Mouse (Mus musculus) spleen, postnatal 10 days (tissue): ENCODE measurements around the gene Pik3ip1.

Experiments used
- DNase-seq, 2 experiments: peaks; one replicate each; pipeline ENCODE4 v3.0.0; 2021 to 2022; ENCODE audit warnings: low spot score in 2 of 2

Pik3ip1 gene

DNA sequence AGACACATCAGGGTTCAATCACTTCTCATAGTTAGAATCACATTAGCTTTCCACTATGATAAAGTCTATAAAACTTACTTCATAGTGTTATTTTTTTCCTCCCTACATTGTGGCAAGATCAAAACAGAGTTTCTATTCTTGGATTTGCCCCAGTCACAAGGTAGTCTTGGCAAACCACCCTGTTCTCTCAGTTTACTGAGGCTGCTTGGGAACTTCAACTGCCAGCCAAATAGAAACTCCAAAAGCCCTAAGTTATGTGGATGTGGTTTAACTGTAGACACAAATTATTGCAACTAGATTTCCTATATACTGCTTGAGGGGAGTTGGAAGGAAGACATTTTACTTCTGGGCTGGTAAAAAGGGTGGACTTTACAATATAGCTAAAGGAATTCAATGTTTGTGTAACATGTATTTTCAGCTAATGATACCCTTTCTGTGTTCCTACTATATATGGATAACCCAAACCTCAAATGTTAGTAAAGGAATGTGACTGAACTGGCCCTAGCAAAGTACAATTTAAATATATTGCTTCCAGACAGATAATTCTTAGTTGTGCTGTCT is at the start of gene Pik3ip1:
Gene Pik3ip1 (plus strand): TSS at position 511 of the 561 bp plus-strand sequence.
- no peak for DNase-seq

DNA sequence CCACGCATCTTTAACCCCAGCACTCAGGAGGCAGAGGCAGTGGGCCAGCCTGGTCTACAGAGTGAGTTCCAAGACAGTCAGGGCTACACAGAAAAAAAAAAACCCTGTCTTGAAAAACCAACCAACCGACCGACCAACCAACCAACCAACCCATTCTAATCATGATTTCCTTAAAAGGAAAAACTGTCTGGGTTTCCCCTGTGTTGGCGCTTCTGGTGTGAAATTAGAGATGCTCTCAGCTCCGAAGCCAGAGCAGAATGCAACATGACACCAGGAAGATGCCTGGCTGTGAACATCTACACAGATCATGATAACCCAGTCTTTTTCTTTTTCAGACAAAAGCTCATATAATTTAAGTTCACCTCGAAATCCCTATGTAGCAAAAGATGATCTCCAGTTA is 47.3 kb upstream of the Pik3ip1 start:
- DNase-seq: no peak

DNA sequence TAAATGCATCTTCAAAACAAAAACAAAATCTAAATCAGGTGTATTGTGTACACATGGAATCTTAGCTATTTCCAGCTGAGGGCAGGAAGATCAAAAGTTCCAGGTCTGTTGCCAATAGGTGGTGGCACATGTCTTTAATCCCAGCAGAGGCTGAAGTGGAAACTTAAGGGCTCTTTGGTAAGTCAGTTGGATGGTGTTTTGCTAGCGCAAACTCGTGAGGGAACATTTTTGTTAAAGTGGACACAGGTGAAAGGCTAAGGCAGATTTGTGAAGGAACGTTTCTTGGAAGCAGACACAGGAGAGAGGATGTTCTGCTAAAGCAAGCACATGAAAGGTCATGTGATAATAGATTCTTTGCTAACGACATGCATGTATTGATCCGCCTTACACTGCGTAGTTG is 46.6 kb upstream of the Pik3ip1 start:
- DNase-seq: no peak

DNA sequence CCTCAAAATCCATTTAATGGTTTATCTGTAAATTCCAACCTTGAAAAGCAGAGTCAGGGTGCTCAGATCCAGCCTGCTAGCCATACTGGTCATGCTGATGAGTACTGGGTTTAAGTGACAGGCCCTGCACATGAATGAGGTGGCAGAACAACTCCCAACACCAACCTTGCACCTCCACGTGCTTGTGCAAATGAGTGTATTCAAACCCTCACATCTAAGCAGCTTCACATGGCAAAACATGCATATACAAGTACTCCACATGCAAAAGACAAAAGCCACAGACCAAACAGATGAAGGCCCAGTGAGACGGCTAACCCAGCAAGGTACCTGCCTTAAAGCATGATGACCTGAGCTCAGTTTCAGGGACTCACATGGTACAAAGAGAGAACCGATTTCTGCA is 44.3 kb upstream of the Pik3ip1 start:
- no peak for DNase-seq

DNA sequence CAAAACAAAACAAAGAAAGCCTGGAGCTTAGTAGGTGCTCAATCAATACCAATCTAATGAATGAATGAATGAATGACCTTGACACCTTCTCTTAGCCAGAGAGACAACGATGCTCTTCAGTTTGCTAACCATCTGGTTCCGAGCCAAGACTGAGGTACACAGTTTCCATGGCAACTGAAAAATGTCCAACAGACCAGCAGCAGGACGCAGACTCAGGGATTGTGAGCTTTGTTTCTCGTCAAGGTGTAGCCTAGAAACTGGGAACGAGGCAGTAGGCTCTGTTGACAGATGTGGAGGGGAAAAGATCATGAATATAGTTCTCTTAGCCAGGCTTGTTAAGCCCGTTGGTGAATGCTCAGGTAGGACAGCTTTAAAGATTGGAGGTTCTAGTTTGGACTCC is 43.1 kb upstream of the Pik3ip1 start:
- DNase-seq: no peak

DNA sequence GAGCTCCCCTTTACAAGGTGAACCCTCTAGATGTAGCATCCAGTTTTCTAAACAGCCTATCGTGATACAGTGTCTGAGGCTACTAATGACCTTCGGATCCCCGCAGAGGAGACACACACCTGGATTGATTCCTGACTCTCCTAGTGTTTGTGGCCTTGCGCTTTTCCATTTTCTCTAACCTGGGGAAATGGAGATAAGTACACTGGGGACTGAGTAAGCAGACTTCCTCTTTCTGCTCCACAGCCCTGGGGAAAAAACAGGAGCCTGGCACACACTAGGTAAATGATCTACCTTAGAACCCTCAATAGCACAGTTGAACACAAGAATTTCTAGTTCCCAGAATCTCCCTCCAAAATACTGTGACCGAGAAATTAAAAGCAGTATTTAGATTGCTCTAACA is 42.3 kb upstream of the Pik3ip1 start:
- DNase-seq: no peak

DNA sequence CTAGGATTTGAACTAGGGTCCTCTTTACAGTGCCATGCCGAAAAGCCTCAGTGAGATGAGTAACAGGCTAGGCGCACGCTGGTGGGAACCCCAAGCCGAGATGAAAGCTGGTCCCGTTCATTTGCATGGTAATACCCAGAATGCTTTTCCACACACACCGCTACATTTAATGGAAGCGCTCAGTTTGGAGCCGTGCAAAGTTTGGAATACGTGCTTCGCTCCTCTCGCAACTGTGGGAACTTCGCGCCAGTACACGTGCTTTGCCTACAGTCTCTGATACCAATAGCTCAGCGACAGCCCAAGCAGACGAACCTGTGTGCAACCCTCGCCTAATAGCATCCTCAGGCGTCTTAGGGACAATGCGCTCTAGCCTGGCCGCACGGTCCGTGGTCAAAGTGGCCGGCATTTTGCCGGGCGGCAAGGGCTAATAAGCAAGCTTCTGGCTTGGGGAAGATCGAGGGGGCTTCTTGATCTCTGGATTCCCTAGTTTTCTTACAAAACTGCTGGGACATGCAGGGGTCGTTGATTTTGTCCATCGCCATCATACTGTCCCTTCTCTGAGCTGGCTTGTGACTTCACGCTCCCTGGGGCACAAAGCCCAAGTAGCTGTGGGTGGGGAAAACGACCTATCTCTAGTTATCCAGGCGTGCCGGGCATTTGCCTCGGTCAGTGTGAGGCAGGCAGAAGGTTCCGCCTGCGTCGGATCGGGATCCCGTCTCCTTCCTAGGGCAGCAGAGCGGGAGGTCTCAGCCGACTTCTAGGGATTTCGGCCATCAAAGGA is 41.5 kb upstream of the Pik3ip1 start, which contains the start of gene Patz1:
Gene Patz1 (plus strand): TSS at position 354 of the 781 bp plus-strand sequence.
- DNase-seq: peak; percentile 59 to 66

DNA sequence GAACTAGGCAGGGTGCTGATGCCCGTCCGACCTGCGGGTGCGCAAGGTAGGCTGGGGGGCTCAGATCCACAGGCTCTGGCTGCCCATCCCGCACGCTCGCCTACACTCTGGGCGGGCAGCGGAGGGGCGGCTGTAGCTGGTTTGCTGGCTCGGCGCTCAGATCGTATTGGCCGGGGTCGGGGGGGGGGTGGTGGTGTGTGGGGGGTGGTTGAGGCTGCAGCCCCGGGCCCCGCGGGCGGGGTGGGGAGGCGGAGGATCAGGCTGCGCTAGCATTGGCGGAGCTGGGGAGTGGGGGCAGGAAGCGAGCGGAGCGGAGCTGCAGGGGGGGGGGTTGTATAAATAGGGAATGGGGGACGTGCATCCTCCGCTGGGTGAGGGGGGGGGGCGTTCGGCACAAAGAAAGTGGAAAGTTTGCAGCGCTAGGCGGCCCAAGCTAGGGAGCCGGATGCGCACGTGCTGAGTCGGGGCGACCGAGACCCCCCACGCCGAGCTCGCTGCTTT is 40.8 kb upstream of the Pik3ip1 start:
- peak in 1 of 2 experiments; percentile 72 for DNase-seq

DNA sequence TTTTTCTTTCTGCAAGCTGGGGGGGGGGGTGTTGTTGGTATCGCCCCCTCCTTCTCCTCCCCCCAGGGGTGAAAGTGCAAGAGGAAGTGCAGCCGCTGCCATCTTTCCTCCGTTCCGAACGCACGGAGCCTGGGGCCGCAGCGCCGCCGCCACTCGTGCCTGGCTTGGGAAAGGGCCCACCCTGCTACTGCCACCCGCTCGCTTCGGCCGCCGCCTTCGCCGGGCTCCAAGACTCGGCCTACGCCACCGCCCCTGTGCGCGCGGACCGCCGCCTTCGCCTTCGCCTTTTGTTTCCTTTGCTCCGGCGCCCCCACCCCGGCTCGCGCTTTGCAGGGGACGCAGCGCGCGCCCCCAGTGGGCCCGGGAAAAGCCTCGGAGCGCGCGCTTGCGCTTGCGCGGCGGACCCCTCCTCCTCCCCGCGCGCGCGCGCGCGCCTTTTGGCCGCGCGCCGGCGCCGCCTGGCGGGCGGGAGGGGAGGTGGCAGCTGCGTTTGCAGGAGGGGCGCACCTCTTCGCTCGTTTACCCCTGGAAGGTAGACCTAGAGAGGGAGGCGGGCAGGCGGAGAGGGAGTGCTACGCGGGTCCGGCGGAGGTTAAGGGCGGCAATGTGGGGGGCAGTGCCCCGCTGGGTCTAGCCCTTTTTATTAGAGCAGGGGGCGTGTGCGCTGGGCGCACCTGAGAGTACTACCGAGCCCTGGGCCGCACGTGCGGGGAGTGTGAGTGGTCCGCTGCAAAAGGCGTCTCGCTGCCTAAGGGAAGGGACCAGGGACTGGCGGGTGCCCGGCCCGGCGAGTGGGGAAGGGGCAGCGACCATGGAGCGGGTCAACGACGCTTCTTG is 40.2 kb upstream of the Pik3ip1 start:
- peak; percentile 81 to 82 for DNase-seq

DNA sequence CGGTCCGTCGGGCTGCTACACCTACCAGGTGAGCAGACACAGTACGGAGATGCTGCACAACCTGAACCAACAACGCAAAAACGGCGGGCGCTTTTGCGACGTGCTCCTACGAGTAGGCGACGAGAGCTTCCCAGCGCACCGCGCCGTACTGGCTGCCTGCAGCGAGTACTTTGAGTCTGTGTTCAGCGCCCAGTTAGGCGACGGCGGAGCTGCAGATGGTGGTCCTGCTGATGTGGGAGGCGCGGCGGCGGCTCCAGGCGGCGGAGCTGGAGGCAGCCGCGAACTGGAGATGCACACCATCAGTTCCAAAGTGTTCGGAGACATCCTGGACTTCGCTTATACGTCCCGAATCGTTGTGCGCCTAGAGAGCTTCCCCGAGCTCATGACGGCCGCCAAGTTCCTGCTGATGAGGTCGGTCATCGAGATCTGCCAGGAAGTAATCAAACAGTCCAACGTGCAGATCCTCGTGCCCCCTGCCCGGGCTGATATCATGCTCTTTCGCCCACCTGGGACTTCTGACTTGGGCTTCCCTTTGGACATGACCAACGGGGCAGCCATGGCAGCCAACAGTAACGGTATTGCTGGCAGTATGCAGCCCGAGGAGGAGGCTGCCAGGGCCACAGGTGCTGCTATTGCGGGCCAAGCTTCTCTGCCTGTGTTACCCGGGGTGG is 39.4 kb upstream of the Pik3ip1 start:
- peak; percentile 70 to 72 for DNase-seq

DNA sequence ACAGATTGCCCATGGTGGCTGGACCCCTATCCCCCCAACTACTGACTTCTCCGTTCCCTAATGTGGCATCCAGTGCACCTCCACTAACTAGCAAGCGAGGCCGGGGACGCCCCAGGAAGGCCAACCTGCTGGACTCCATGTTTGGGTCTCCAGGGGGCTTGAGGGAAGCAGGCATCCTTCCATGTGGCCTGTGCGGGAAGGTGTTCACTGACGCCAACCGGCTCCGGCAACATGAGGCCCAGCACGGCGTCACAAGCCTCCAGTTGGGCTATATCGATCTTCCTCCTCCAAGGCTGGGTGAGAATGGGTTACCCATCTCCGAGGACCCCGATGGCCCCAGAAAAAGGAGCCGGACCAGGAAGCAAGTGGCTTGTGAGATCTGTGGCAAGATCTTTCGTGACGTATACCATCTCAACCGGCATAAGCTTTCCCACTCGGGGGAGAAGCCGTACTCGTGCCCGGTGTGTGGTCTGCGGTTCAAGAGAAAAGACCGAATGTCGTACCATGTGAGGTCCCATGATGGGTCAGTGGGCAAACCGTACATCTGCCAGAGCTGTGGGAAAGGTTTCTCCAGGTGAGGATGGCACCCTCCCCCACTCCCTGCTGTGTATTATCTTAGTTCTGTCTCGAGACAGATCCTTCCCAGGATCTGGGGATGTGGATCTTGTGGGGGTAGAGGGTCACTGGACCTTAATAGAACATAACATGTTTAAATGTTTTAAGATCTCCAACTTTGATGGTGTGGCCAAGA is 38.7 kb upstream of the Pik3ip1 start:
- peak; percentile 52 to 68 for DNase-seq

DNA sequence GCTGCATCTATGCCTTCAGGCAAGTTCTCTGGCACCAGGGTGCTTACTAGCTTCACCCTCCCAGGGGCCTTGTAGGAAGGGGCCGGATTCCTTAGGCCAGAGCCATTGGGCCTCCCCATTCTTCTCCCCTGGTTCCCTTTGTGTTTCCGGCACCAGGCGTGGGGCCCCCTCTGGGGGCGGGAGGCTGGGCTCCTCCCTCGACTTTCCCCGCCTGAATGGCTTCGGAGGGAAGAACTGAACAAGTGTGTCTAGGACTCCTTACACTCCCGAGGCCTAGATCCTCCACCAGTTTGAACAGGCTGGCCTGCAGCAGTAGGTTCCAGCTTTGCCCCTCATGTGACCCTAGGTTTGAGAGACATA is 38.2 kb upstream of the Pik3ip1 start:
- DNase-seq: peak; percentile 59 to 64

DNA sequence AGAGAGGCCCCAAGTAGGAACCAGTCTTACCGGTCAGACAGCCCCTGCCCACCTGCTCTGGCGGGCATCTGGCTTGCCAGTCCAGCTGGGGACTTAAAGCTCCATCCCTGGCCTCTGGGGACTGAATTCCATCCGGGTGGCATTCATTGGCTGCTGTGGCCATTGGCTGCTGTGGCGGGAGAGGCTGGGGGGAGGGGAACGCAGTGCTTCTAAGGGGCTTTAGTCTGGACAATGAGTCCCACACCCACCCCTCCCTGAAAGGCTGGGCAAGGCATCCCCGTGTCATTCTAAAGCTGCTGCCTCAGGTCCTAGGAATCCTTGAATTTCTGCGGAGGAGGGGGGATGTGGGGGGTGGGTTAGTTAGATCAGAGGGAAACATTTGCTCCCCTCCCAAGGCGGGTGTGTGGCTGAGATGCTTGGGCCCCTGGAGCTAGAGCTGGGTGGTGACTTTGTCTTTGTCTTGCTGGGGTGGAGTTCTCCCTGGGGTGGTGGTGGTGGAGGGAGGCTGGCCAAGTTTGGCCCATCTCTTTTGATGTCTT is 37.4 kb upstream of the Pik3ip1 start:
- no peak for DNase-seq

DNA sequence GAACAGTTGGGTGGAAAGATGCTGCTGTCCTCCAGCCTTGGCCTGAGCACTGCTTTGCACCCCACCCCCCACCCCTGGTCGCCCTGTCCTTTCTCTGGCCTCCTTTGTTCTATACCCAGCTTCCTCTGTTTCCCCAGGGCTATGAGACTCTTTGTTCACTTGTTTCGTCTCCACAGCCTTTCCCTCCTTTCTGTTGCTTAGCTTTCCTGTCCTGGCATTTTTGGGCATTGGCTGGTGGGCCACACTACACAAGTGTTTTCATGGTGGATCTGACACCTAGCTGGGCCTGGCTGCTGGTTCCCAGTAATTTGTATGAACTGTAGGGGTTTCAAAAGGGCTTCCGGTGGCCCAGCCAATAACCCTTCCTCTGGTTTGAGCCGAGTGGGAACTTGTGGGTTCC is 36.8 kb upstream of the Pik3ip1 start:
- DNase-seq: no peak

DNA sequence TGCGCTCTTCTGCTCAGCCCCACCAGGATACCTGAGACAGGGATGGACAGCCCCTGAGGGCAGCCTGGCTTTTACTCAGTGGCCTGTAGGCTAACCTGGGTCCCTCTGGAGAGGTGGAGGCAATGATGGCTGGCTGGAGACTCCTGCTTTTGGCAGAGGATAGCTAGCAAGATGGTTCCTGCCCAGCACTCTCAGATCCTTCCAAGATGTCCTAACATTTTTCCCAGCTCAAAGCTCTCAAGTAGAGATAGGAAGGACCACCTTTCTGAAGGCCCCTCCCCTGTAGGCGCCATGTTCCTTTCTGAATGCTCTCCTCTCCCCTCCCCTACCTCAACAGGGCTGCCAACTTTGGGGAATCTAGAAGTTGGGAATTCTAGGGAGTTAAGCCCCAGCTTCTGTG is 35.6 kb upstream of the Pik3ip1 start:
- DNase-seq: no peak

DNA sequence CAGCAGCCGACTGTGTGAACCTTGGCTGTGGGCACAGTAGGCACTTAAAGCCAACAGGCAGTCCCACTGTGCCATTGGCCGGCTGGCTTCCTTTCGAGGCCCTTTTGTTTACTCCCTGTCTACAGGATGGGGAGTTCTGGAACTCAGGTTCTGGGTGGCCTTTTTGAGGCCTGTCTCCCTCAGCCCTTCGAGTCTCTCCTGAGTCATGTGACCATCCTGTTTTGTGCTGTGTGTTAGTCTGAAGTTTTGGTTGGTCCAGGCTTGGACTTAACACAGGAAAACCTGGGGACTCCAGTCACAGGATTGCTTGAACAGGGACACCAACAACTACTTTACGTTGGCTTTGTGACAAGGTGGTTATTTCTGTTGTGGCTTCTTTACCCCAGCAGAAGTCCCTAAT is 34.1 kb upstream of the Pik3ip1 start:
- no peak for DNase-seq

DNA sequence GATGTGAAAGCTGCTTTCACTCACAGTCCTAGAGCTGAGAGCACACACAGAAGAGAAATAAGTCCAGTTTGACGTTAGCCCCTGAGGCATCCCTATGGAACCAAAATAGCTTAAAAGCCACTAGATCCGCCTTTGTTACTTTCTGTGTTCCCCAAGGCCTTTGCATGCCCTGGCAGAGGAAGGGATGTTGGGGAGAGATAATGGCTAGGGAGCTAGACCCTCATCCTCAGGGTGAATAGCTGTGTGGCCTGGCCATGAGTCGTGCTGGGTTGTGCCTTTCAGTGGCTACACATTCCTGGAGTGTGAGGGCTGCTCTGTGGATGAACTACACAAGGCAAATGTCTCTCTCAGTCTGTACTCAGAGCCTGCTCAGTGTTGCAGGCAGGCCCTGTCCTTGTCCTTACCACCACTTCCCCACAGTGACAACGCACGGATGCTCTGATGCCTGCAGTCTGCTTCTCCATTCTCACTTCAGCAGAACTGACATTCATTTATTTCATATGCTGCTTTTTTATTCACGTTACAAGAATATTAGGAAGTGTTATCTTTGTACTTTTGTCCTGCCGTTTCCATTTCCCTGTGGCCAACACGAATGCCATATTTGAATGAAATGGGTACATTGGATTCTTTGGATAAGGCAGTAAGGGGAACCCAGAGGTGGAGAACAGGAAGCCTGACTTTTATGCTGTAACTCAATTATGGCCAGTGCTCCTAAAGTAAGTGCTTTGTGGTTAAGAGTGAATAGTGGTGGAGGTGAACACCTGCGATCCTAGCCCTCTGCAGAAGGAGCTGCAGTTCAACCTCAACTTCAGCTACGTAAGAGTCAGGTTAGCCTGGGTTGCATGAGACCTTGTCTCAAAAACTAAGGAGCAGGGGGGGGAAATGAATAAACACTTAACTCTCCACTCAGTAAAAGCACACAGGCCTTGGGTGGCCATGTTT is 32.1 kb upstream of the Pik3ip1 start:
- DNase-seq: no peak

DNA sequence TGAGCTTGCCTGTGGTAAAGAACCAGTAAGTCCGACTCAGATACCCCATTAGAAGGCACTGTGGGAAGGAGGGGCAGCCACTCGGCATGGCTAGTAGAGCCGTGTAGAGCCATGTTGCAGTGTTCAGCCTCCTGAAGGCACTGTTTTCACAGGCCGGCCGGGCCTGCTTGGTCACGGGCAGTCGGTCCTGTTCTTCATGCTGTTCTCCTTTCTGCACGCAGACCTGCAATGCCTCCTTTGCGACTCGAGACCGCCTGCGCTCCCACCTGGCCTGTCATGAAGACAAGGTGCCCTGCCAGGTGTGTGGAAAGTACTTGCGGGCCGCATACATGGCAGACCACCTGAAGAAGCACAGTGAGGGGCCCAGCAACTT is 31.4 kb upstream of the Pik3ip1 start:
- no peak for DNase-seq

DNA sequence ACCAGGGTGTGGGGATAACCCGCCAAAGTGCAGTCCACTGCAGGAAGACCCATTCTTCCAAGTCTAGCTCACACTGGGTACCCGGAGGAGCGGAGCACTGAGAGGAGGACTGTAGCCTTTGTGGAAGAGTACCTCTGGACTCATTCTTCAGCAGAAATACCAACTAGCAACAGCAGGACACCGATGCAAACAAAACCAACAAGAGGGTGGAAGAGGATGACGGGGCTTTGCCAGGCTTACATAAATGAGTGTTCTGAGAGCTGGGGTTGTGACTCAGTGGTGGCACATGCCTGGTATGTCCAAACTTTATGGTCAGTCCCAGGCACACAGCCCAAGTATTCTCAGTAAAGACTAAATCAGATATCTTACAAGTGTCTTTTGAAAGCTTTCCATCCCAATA is 29.1 kb upstream of the Pik3ip1 start:
- no peak for DNase-seq

DNA sequence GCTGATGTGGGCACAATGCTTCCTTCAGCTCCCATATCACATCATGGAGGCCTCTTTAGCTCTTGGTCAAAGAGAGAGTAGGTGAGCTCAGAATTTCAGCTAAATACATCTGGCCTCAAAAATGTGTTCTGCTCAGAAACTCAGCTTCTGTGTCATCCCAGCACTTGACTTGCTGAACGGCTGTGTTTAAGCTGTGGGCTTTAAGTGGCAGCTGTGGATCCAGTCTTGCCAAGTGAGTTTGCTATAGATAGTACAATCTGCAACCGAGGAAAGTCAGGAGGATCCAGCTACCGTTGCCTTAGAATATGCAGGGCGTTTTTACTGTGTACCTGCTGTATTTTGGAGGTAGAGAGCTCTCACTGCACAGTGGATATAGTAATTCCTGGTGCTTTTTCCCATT is 27.8 kb upstream of the Pik3ip1 start:
- no peak for DNase-seq
